Mouse (Mus musculus) kidney, postnatal 25 days (tissue): Measurements from ENCODE around the gene Rbms3.

Source experiments
- DNase-seq, 2 experiments: peaks; one replicate each; pipeline ENCODE4 v3.0.0; 2021; ENCODE audit warnings: mixed read lengths in 2 of 2

Rbms3 gene

DNA sequence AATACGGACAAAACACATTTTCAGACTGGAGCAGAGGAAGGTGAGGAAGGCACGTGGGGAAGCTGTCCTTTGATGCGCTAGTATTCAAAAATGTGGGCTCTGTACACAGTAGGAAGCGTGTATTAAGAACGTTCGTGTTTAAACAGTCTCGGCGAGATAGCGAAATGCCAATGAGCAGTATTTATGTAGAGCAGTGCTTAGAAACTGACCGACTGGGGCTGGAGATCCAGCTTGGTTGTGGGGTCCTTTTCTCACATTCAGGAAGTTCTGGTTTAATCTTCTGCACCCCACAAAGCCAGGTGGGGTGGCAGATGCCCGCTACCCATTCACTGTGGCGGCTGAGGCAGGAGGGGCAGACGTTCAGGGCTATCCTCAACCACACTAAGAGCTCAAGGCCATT, 153.0 kb downstream of the Rbms3 start:
- DNase-seq: no peak

DNA sequence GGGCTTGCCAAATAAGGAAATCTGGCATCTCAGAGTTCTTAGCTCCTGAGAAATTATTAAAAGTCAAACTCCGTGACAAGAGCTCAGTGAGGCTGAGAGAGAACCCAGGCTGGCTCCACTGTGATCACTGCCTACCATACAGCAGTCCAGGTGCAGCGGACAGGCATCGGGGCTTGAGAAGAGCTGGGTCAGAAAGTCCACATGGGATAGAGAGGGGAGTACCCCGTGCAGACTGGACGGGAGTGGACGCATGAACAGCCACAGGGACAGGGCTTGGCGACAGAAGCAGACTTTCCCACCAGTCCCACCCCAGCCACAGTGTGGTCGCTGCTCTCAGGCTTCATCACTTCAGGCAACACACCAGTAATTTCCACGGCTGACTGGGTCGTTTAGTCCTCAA, 176.9 kb downstream of the Rbms3 start:
- DNase-seq: no peak

DNA sequence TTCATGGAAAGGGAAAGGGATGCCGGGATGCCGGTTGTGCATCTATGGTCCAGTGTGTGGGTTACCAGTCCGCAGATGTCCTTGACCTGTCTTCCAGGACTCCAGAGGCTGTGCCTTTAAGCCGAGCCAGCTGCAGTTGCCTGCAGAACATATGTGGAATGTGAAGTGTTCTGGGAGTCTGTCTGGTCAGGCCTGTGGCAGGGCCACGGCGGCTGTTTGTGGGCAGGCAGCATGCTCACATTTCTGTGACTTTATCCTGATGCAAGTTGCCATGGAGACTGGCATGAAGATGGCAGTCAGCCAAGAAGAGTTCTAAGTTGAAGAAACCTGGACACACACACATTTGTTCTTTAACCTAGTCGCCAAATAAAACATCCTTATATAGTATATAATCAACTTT, 187.1 kb downstream of the Rbms3 start:
- DNase-seq: peak in 1 of 2 experiments; percentile 23

DNA sequence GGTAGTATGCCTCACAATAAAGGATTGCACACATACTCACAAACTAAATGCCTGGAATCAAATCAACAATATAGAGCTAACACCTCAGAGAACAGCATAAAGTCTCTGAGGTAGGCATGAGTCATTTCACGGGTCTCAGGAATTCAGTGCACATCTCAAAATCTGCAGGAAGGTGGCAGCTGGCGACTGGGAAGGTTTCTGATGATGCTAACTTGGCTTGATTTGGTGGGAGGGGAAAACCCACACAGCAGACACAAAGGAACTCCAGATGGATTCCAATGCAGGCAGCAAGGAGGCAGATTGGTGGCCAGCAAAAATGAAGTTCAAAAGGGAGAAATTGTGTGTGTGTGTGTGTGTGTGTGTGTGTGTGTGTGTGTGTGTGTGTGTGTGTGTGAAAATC, 193.9 kb downstream of the Rbms3 start:
- no peak for DNase-seq

DNA sequence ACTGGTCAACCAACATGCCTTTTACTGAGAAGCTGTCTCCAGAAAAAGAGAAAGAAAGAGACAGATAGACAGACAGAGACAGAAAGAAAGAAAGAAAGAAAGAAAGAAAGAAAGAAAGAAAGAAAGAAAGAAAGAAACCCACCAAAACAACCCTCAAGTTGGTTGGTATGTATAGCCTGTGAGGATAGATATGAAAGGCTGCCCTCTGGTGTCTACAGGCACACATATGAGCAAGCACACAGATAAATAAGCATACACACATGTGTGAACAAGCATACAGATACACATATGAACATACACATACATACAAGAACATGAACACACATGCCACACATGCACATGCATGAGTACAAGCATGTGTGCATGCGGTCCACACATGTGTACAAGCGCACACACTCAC, 199.0 kb downstream of the Rbms3 start:
- DNase-seq: peak in 1 of 2 experiments; percentile 17

DNA sequence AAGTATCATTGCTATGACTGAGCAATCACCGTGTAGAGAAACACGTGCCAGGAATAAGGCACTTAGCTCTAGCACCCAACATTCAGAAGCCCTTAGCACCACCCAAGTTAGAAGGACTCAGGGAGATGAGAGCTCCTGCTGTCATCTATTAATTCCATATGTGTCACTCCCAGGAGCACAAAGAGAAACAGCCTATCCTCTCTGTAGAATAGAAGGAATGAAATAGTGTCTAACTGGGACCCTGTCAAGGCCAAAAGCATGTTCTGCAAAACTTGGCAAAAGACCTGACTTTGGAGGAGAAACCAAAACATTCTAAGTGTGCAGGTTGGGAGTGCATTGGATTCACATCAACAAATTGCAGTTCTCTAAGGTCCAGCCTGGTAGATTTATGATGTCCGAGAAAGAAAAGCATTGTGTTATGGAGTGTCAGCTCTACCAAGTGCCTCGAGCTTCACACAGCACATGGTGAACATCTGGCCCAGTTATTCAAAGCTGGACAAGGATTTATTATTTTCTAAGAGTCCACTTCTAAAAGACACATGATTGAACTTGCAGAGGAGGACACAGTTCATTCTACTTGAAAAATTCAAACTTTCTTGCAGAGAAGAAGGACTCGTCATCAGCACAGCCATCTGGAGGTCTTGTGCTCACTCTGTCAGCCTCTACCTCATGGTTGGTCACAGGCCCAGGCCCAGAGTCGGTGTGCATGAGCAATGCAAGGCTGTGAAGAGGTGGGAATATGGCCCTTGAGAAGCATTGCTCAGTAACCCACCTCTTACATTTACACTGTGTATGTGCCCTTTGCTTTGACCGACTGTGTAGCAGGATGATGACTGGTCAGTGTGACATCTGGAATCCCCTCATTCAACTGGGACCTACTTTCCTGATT, 200.3 kb downstream of the Rbms3 start:
- DNase-seq: no peak

DNA sequence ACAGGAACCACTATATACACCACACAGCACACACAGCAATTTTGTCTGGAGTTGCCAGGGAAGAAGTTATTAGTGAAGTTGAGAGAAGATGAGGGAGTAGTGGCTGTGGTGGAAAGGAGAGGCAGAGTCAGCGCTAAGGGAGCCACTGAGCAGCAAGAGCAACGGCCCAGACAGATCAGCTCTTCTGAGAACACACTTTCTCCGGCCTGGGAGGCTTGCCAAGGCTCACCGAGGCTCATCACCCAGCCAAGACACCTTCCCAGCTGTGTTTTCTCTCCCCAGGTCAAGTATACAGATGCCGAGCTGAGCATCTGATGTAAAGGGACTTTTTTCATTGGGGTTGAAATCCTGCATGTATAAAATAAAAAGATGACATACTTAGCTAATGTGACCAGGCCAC, 206.5 kb downstream of the Rbms3 start:
- peak; percentile 20 to 41 for DNase-seq

DNA sequence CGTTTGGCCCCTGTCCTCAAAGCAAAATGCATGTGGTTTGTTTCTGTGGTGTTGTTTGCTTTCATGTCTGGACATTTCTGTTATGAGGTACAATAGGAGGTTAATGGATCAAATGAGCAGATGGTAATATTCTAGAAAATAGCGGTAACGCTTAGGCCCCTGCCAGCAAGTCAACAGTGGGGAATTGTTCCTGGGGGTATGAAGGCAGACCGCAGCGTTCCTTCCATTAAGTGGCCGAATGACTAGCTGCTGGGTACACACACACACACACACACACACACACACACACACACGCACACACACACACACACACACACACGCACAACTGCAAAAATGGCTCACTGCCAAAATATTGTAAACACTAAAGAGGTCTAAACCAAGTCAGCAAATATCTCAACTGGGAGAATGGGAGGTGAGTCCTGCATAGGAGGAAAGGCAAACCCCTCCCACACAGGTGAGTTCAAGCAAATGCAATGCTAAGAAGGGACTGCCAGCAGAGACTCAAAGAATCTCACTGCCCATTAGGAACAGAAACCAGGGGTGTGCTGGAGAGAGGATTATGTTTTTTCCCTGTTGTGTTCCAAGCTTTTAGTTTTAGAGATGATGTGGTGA, 209.7 kb downstream of the Rbms3 start:
- no peak for DNase-seq

DNA sequence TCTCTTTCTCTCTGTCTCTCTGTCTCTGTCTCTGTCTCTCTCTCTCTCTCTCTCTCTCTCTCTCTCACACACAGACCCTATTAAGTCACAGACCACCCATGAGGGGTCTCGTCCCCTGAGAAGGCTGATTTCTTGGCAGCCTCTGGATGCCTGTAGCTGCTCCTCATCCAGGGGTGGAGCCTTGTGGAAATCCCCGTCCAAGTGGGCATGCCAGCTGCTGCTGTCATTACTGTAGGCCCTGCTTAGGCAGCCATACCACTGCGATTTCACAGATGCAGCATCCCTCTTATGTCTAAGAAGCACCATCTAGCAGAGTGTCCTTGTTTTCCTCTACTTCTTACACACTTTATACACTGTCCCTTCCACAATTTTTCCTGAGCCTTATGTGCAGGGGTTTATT, 216.5 kb downstream of the Rbms3 start:
- DNase-seq: no peak

DNA sequence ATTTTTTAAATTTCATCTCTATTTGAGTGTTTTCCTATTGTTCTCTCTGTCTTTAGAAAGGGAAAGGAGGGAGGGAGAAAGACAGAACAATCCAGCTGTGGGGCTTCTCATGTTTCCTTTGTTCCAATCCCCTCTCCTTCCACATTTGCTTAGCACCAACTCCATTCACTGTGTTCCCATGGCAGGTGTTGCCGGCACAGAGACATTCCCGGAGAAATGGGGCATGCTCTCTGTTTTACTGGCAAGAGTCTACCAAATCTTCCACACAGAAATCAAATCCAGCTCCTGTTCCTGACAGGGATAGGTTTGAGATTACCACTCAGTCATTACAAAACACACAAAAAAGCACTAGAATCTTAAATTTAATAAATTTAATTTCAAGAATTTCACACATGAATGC, 217.1 kb downstream of the Rbms3 start:
- DNase-seq: no peak

DNA sequence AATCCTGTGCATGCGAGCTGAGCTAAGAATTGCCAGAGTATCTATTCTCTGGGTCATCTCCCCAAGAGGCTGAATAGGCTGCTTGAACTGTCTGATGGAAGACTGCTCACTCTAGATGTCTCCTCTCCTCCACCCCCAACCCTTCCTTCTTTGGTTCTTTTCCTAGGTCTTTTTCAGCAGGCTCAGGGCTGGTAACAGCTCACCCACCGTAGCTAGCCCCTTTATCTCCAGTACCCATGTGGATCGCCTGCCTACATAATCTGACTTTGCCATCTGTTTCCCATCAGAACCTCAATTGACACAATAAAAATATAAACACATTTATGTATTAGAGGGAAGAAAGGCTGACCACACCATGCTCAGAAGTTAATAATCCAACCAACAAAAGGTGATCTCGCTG, 225.1 kb downstream of the Rbms3 start:
- no peak for DNase-seq

DNA sequence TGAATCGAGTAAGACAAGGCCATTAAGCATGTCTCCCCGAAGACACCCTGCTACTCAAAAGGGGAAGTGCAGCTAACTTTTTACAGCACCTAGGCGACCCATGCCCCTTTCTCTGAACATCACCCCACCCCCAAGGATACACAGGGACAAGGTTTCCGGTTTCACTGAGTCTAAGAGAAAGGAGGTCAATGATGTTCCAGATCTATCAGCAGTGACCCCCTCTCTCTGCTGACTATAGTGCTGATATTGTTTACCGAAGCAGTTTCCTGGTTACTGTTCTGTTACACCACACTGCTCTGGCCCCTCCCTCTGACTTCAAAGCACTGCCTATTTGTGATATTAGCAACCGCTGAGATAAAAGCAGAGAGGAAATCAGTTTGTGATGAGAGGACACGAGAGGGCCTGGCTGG, 229.4 kb downstream of the Rbms3 start:
- no peak for DNase-seq

DNA sequence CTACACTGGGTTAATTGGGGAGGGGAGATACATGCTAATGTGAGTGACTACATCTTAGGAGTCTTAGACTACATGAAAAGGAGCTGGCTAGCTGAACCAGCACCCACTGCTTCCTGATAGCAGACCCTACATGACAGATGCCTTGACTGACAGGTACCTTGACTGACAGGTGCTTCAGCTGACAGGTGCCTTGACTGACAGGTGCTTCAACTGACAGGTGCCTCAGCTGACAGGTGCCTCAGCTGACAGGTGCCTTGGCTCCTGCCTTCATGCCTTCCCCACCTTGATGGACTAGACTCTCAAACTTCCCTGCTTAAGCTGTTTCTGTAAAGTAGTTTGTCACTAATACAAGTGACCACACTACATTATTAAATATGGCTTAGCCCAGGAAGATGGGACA, 232.6 kb downstream of the Rbms3 start:
- no peak for DNase-seq

DNA sequence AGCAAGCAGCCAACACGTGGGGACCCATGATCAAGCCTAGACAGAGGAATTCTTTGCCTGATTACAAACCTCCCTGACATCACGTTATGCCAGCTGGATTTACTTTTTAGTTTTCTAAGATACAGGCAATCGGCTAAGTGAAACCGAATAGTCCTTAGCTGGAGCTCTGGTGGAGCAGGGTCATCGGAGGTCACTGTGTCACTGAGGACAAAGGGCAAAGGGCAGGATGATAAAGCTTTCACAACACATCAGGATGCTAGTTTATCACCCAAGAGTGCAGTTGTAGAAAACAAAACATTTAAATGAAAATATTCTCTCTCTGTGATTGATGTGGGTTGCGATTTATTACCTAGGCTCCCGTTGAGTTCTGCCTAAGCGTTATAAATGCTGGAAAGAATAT, 233.1 kb downstream of the Rbms3 start:
- peak in 1 of 2 experiments; percentile 35 for DNase-seq

DNA sequence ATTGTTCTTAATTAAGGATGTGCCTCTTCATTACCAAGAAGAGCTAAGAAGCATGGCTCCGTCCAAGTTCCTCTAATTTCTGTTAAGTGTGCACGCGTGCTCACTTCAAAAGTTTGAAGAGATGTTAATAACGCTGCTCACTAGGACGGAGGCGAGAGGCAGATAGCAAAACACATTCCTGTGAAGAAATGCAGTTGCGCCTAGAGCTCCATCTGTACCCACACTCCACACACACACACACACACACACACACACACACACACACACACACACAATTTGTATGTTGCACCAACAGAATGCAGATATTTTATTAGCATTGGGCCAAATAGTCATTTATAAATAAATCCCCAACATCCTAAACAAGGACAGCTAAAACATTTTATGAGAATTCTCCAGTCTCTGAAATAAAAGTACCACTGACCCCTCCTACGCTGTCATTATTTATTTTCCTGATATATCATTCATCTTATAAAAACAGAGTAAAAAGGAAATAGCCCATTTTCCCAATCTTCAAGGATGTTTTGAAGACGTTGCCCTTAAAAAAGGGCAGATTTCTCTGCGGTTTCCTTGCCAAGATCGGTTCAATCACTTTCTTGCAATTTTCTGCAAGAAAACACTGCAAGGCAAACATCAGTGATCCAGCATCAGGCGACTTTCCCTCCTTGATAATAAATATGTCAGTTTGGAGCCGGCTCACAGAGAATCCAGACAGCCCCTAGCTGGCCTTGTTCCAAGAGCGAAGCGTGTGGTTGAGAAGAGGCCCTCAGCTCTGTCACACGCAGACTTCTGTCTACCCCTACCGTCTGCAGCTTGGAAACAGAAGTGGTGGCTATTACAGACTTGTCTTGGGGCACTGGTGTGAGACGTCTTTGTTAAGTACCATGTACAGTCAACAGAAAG, 235.8 kb downstream of the Rbms3 start:
- DNase-seq: peak; percentile 79 to 82

DNA sequence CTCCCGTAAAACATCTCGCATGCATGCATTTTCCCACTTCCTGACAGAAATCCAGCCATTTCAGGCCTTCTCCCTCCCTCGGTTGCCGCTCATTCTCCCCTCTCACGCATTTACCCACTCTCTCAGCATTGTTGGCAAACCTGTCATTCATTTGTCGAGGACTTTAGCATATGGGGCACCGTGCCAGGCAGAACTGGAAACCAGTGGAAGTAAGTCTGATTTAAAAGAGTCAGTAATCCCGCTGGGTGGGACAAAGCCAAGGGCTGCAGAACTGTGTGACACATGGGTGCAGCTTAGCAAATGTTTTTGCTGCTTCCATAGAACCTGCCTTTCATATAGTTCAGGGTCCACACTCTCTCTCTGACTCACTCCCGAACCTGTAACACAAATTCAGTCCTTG, 241.7 kb downstream of the Rbms3 start:
- peak; percentile 86 to 91 for DNase-seq

DNA sequence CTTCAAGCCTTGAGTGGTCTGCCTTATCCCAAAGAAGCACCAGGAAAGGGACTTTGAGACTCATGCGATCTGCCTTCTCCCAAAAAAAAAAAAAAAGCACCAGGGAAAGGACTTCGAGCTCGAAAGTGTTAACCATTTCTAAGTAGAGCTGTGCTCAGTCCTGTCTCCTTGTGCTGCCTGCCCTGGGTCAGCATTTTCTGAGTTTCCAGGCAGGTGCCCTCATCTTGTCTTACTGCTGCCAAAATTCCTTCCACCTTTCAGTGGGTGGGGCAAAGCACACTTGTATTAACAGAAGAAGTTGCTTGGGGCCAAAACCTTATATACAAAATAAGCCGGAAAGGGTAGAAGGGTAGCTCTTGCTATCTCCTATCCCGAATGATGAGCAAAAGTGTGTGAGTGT, 248.8 kb downstream of the Rbms3 start:
- peak; percentile 59 to 90 for DNase-seq

DNA sequence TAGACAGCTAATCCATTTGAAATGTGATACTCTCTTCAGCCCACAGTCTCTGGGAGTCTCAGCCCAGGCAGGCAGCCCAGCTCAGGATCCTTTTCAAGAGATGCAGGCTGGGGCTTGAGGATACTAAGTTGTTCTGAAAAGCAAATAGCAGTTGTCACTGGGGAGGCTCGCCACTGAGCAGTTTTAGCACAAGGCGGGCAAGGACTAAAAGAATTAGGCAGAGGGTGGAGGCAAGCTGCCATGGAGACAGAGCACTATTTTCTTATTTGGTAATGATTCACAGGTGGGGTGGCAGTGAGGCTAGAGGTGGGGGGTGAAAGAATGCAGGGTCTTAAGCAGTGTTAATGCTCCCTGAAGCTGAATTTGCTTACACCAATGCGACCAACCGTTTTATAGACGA, 249.6 kb downstream of the Rbms3 start:
- peak; percentile 68 to 70 for DNase-seq

DNA sequence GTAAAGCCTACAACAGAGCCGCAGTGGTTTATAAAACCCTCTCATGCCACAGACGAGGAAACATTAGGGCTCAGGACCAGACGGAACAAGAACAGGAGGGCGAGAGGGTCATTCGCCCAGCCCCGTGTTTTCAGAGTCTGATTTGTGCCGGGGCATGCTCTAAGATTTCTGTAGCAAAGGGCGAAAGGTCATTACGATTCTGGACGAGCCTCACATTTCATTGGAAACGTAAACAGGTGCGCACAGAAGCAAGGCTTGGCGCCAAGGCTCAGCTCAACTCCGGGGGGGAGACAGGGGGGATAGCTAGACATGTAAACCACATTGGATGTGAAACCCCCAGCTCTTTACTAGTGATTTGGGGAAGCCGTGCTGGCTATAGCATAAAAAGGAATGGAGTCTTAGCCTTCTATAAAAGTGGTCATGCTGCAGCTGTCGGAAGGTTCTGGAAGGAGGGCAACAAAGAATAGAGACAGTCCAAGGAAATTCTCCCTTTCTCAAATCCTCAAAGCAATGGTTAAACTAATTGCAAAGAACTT, 250.2 kb downstream of the Rbms3 start:
- peak; percentile 59 to 71 for DNase-seq

DNA sequence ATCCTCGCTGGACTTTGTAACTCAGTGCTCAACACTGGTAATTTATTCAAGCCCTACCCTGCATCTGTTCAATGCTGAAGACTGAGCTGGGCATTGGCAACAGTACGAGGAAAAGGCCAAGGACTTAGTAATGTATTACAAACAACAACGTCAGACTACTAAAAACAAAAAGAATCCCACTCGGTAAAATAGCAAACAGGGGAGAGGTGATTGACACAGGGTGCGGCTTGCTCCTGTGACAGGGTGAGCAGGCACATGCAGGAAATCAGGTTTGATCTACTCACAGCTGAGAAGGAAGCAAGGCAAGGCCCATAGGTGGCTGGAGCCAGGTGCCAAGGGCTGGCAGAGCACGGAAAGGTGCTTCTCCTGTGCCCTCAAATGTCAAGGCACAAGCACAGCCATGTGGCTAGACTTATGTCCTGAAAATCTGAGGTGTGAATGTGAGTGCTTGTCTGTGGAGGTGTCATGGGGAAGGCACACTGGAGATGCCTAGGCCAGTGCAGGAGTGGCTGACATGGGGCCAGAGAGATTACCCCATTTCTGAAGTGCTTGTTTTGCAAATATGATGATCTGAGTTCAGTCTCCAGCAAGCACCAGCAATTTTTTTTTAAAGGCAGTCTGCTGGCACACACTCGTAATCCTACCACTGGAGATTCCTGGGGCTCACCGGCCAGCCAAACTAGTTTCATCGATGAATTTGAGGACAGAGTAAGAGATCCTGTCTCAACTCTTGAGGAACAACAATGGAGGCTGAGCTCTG, 251.4 kb downstream of the Rbms3 start:
- peak; percentile 40 to 76 for DNase-seq

DNA sequence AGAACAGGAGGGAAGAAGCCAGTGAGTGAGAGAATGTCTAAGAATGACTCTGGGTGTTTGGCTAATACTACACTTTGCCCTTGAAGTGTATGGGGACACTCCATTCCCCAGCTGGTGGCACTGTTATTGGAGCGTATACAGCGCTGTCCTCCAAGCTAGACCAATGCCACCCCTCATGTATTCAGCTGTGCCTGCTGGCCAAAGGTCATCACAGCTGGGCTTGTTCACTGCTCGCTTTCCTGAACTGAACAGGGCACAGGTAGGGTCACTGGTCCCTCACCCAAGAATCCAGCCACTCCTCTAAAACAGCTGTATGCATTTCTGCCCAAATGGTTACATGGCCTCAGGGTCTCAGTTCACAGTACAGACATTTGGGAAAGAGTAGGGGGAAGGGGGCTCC, 253.9 kb downstream of the Rbms3 start:
- DNase-seq: peak; percentile 19 to 68

DNA sequence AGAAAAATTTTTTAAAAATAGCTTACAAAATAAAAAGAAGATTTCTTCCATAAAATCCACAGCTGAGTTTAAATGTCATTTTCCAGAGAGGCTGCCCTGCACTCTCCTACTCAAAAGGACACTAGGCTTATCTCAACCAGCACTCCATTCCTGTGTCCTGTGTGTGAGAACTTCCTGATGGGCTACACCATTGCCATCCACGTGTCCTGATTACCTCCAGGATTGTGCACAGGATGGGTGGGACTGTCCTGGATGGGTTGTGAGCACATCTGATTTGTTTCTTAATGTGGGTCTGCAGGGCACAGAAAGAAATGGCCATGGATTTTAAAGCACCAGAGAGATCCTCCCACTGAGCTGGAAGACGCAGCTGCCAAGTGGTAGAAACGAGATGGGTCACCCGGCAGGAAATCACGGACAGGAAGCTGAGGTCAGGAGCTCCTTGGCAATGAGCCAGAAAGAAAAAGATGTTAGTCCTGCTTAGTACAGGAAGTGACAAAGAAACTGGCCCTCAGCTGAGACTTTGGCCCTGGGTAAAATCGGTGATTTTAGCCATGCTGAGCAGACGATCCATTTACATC, 256.5 kb downstream of the Rbms3 start:
- peak; percentile 79 to 86 for DNase-seq
